Mouse (Mus musculus) spleen, adult 2 months (tissue): ENCODE data around the gene Tomm70a. TPM values are rescaled to one million over a fixed set of nuclear protein-coding genes. Genes with fewer than 3 reads are reported as not detected.
A peak's percentile ranks its signal among the peaks of the same experiment; 100 is the strongest.

ENCODE experiments used
- DNase-seq, 2 experiments: peaks; one replicate each; pipeline versions ENCODE4 v3.0.0 to v3.0.0-alpha.2; 2012 to 2021; ENCODE audit warnings: low spot score in 2 of 2, low read depth in 1 of 2
- H3K27ac ChIP-seq: fragments of 200-500 bp; 2 replicates; pipeline ENCODE4 v1.5.1; 2012; ENCODE audit warnings: low read length, inconsistent platforms; ENCODE audit not compliant: insufficient read depth
- H3K27me3 ChIP-seq: fragments of 200-500 bp; 2 replicates; pipeline ENCODE4 v1.6.1; 2012; ENCODE audit warnings: mild to moderate bottlenecking, moderate library complexity, low read length, inconsistent platforms; ENCODE audit not compliant: control insufficient read depth, insufficient read depth
- H3K36me3 ChIP-seq: fragments of 200-500 bp; 2 replicates; pipeline ENCODE4 v1.6.1; 2012; ENCODE audit warnings: mild to moderate bottlenecking, low read length, inconsistent platforms; ENCODE audit not compliant: control insufficient read depth, insufficient read depth
- H3K4me1 ChIP-seq: fragments of 200-500 bp; 2 replicates; pipeline ENCODE4 v1.6.1; 2011; ENCODE audit warnings: inconsistent platforms; ENCODE audit not compliant: control insufficient read depth, insufficient read depth, insufficient read length
- H3K4me3 ChIP-seq: fragments of 200-500 bp; 2 replicates; pipeline ENCODE4 v1.5.1; 2011; ENCODE audit warnings: mild to moderate bottlenecking, inconsistent platforms; ENCODE audit not compliant: insufficient read depth, insufficient read length; ENCODE audit errors: extremely low read depth
- CTCF ChIP-seq: fragments of 200-500 bp; IDR thresholded peaks from 2 replicates; pipeline ENCODE4 v1.5.1; 2011; ENCODE audit warnings: mild to moderate bottlenecking, inconsistent platforms; ENCODE audit not compliant: insufficient read depth, insufficient read length, insufficient replicate concordance; ENCODE audit errors: extremely low read depth
- POLR2A ChIP-seq: fragments of 200-500 bp; IDR thresholded peaks from 2 replicates; pipeline ENCODE4 v1.6.1; 2011; ENCODE audit warnings: low read depth, low read length, inconsistent platforms
- WGBS: fragments of 180-500 bp; shearing (Covaris S2); methylation state at CpG from one replicate; pipeline ENCODE4 v1.1.7; 2018; 5-methylcytosine and 5-hydroxymethylcytosine counted together
- polyA plus RNA-seq: library from polyadenylated mRNA; depleted of rRNA; stranded (reverse); fragments of >200 nt; gene quantifications from 2 replicates; pipeline ENCODE4 v1.2.3, GENCODE M21; 2012

Tomm70a gene
- polyA plus RNA-seq, 1 experiment = 5.6 TPM

DNA sequence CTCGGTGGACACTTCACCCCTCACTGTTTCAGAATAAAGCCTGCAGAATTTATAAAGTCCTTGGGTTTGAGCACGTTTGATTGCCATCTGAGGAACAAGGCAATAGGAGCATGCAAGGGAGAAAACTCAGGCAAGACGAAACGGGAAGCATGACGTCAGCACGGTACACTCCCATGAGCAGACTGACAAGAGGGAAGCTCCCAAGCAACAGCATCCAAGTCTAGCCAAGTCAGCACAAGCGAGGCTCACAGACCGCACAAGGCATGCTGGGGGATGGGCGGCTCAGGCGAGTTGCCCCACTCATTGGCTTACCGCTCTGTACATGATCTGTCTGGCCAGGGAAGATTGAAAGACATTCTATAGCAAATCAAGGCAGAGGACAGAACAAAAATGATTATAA lies 59.7 kb downstream of the Tomm70a start:
- Histone ChIP-seq H3K27me3 (no peaks in the 10 kb centered on the region), H3K4me3 (no peak overlapping the region), H3K27ac (no peak overlapping the region), H3K36me3 (peaks cover 19% of the 10 kb centered on the region), H3K4me1 (no peaks in the 10 kb centered on the region)
- WGBS = 89% methylated on average over 11 of the region's 11 CpGs
- TF ChIP-seq CTCF (no peak), POLR2A (no peak)
- DNase-seq = peak in 1 of 2 experiments; percentile 12

GRCm38 (mm10) chr16:57182037-57182436 lies 60.5 kb downstream of the Tomm70a start:
- TF ChIP-seq POLR2A (no peak), CTCF (no peak)
- Histone ChIP-seq H3K27ac (no peak overlapping the region), H3K4me1 (no peaks in the 10 kb centered on the region), H3K27me3 (no peaks in the 10 kb centered on the region), H3K36me3 (peaks cover 21% of the 10 kb centered on the region), H3K4me3 (no peak overlapping the region)
- no peak for DNase-seq
- WGBS = 94% methylated on average over 5 of the region's 5 CpGs

- WGBS = 95% methylated on average over 4 of the region's 4 CpGs
- TF ChIP-seq POLR2A = no peak
- H3K36me3 ChIP-seq = peaks cover 28% of the 10 kb centered on the region
Measured at GRCm38 (mm10) chr16:57186618-57187017, 65.1 kb downstream of the Tomm70a start.

DNA sequence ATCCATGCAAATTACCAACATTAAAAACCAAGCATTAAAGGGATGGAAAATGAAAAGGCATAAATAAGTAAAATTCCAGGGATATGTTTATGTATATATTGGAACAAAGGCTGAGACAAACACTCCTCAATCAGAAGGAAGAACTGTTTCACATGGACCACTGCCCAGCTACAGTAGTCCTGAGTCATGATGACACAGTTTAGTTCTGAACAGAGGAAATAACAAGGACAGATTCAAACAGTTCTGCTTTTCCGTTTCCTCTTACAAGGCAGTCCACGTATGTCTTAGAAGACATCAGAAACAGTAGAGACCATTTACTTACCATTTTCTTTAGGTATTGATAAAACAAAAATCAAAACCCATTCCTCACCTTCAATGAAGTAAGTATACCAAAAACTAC lies 68.0 kb downstream of the Tomm70a start:
- 27% methylated on average over 2 of the region's 2 CpGs for WGBS
- H3K27me3 ChIP-seq = no peaks in the 10 kb centered on the region
- TF ChIP-seq CTCF (no peak), POLR2A (no peak)
- H3K36me3 ChIP-seq = peaks cover 31% of the 10 kb centered on the region
- no peak overlapping the region for H3K27ac ChIP-seq
- H3K4me1 ChIP-seq = no peaks in the 10 kb centered on the region
- no peak for DNase-seq
- no peak overlapping the region for H3K4me3 ChIP-seq

More at GRCm38 (mm10) chr16:57186618-57187017, 65.1 kb downstream of the Tomm70a start:
- Histone ChIP-seq H3K27me3 (no peaks in the 10 kb centered on the region), H3K27ac (no peak overlapping the region), H3K4me1 (no peaks in the 10 kb centered on the region), H3K4me3 (no peak overlapping the region)
- no peak for DNase-seq

DNA sequence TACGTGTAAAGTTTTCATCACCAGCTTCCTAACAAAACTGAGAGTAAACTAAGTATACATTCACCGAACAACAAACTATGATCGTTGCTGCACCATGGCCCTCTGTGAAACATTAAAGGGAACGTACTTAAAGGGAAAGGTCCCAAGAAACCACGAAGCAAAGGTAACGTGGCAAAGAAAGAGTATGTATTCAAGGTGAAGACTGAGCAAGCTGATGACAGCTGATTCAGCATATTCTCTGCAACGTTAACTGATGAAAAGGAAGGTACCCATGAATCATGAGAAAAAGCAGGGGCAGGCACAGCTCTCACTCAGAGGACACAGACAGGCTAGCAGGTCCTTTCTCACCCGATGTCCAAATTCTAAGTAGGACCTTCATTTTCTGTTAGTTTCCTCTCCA lies 68.9 kb downstream of the Tomm70a start:
- no peak for TF ChIP-seq POLR2A
- no peak for TF ChIP-seq CTCF
- WGBS = 86% methylated on average over 8 of the region's 8 CpGs
- Histone ChIP-seq H3K4me3 (no peak overlapping the region), H3K27ac (no peak overlapping the region), H3K27me3 (no peaks in the 10 kb centered on the region), H3K4me1 (no peaks in the 10 kb centered on the region), H3K36me3 (peaks cover 33% of the 10 kb centered on the region)
- no peak for DNase-seq

GRCm38 (mm10) chr16:57191214-57191613 lies 69.7 kb downstream of the Tomm70a start:
- peaks cover 32% of the 10 kb centered on the region for H3K36me3 ChIP-seq

GRCm38 (mm10) chr16:57196590-57196989 lies 75.1 kb downstream of the Tomm70a start:
- Histone ChIP-seq H3K4me1 (no peaks in the 10 kb centered on the region), H3K27me3 (no peaks in the 10 kb centered on the region), H3K27ac (no peak overlapping the region), H3K4me3 (no peak overlapping the region), H3K36me3 (peaks cover 35% of the 10 kb centered on the region)
- 66% methylated on average over 5 of the region's 5 CpGs for WGBS
- TF ChIP-seq POLR2A (no peak), CTCF (no peak)
- DNase-seq = no peak

More at GRCm38 (mm10) chr16:57191214-57191613, 69.7 kb downstream of the Tomm70a start:
- Histone ChIP-seq H3K4me1 (no peaks in the 10 kb centered on the region), H3K4me3 (no peak overlapping the region), H3K27me3 (no peaks in the 10 kb centered on the region), H3K27ac (no peak overlapping the region)
- TF ChIP-seq CTCF = no peak
- TF ChIP-seq POLR2A = no peak
- DNase-seq = no peak
- WGBS = 96% methylated on average over 14 of the region's 14 CpGs
